Mouse (Mus musculus) G1E (cell line): ENCODE results near the gene Impdh2.

Source experiments
- CTCF ChIP-seq: IDR thresholded peaks from 2 replicates; pipeline ENCODE4 v1.5.1; 2012; ENCODE audit warnings: low read depth, low read length, inconsistent platforms, mixed read lengths
- GATA1 ChIP-seq: IDR thresholded peaks from 2 replicates; pipeline ENCODE4 v1.6.1; 2012; ENCODE audit warnings: borderline replicate concordance, low read length, inconsistent platforms, mixed read lengths
- GATA2 ChIP-seq: IDR thresholded peaks from 2 replicates; pipeline ENCODE4 v1.6.1; 2012; ENCODE audit warnings: low read depth, low read length, inconsistent platforms, borderline replicate concordance
- POLR2AphosphoS5 ChIP-seq: IDR thresholded peaks from 2 replicates; pipeline ENCODE4 v1.6.1; 2012; ENCODE audit warnings: low read depth, low read length, inconsistent platforms; ENCODE audit not compliant: insufficient replicate concordance
- TAL1 ChIP-seq: conservative IDR thresholded peaks from 2 replicates; pipeline ENCODE4 v1.6.1; 2012; ENCODE audit warnings: low read depth, low read length, inconsistent platforms, mixed read lengths

GRCm38 (mm10) chr9:108601986-108602385 lies 41.9 kb downstream of the Impdh2 start:
- TF ChIP-seq CTCF (no peak), GATA1 (no peak), TAL1 (no peak), POLR2AphosphoS5 (no peak), GATA2 (no peak)
